In genomic region chr1:133917456-133918087, GRCm38 (mm10) we compare ENCODE assay signal across 9 mouse cellular contexts. TPM values are rescaled to one million over a fixed set of nuclear protein-coding genes. Genes with fewer than 3 reads are reported as not detected.
DNase-seq lines count a peak whose midpoint lies in the region; ATAC-seq and TF ChIP-seq lines count a peak whose summit lies in the region.
"Had no signal": no experiment of that assay in that cellular context is flagged by ENCODE, and none has a peak within 500 bp of the region (broad histone marks: within the 10 kb centered on the region; RNA-seq: fewer than 3 reads in every experiment).

No protein-coding gene starts in this region.

- H3K27me3 ChIP-seq in embryonic facial prominence, embryonic 11.5 days (ENCODE audit: control insufficient read depth, insufficient read depth, low read length) = no peaks in the 10 kb centered on the region
- H3K27me3 ChIP-seq in limb, embryonic 14.5 days (ENCODE audit: control insufficient read depth, insufficient read depth, low read length) = no peaks in the 10 kb centered on the region
- H3K27me3 ChIP-seq in stomach, embryonic 14.5 days (ENCODE audit: control insufficient read depth, insufficient read depth, low read length) = no peaks in the 10 kb centered on the region

- no peak overlapping the region for H3K27ac ChIP-seq in embryonic facial prominence, embryonic 11.5 days (replicated peaks; ENCODE audit: low read depth, low read length)
- H3K27ac ChIP-seq in limb, embryonic 14.5 days (replicated peaks; ENCODE audit: low read depth, low read length) = no peak overlapping the region
- peak overlapping the region; percentile 44; the same call in 1 of the 2 replicates for H3K27ac ChIP-seq in stomach, embryonic 14.5 days (ENCODE audit: low read length)

- H3K9ac ChIP-seq in embryonic facial prominence, embryonic 11.5 days (replicated peaks; ENCODE audit: low read length) = no peak overlapping the region
- no peak overlapping the region for H3K9ac ChIP-seq in limb, embryonic 14.5 days (ENCODE audit: low read depth, low read length, severe bottlenecking)
- H3K9ac ChIP-seq in stomach, embryonic 14.5 days (replicated peaks; ENCODE audit: low read depth, low read length) = no peak overlapping the region

- H3K36me3 ChIP-seq in embryonic facial prominence, embryonic 11.5 days (replicated peaks; ENCODE audit: control insufficient read depth, insufficient read depth, low read depth, low read length) = no peaks in the 10 kb centered on the region
- H3K36me3 ChIP-seq in limb, embryonic 14.5 days (ENCODE audit: control insufficient read depth, insufficient read depth, low read length) = no peaks in the 10 kb centered on the region
- H3K36me3 ChIP-seq in stomach, embryonic 14.5 days (ENCODE audit: control insufficient read depth, insufficient read depth, low read length) = no peaks in the 10 kb centered on the region

- intact Hi-C loops in heart, postnatal 36 days (cut with DNase I) = no loop called here

- peak overlapping the region; percentile 7; the same call in 1 of the 2 replicates for H3K4me2 ChIP-seq in embryonic facial prominence, embryonic 11.5 days (ENCODE audit: low read depth, low read length)
- peak overlapping the region; percentile 20 for H3K4me2 ChIP-seq in limb, embryonic 14.5 days (replicated peaks; ENCODE audit: low read depth, low read length, severe bottlenecking)
- no peak overlapping the region for H3K4me2 ChIP-seq in stomach, embryonic 14.5 days (replicated peaks; ENCODE audit: low read depth, low read length)

- peak; percentile 17 for DNase-seq in embryo, embryonic 10 days (ENCODE audit: low spot score)
- no peak for DNase-seq in embryo, embryonic 11 days
- peak; percentile 35 for DNase-seq in embryonic facial prominence, embryonic 11.5 days (ENCODE audit: low spot score)
- peak; percentile 67 to 80 for DNase-seq in heart, postnatal 36 days
- no peak for DNase-seq in limb, embryonic 14.5 days (ENCODE audit: low spot score)
- DNase-seq in cerebellum, postnatal 36 days = no peak
- DNase-seq in layer of hippocampus, adult 8-10 months (ENCODE audit: low spot score in 2 of 2) = no peak

- peaks cover 4% of the 10 kb centered on the region for H3K4me1 ChIP-seq in embryonic facial prominence, embryonic 11.5 days (ENCODE audit: control insufficient read depth, insufficient read depth, low read length)
- peaks cover 44% of the 10 kb centered on the region for H3K4me1 ChIP-seq in limb, embryonic 14.5 days (ENCODE audit: control insufficient read depth, insufficient read depth, low read length)
- peaks cover 41% of the 10 kb centered on the region for H3K4me1 ChIP-seq in stomach, embryonic 14.5 days (ENCODE audit: control insufficient read depth, insufficient read depth, low read length)

- H3K4me3 ChIP-seq in embryonic facial prominence, embryonic 11.5 days (ENCODE audit: low read depth, low read length) = no peak overlapping the region
- no peak overlapping the region for H3K4me3 ChIP-seq in limb, embryonic 14.5 days (replicated peaks; ENCODE audit: low read length)
- no peak overlapping the region for H3K4me3 ChIP-seq in stomach, embryonic 14.5 days (ENCODE audit: low read depth, low read length)
- H3K4me3 ChIP-seq: myocyte had no signal

- TF ChIP-seq POLR2A in limb, embryonic 14.5 days (IDR thresholded peaks at IDR 0.05; ENCODE audit: borderline replicate concordance, extremely low read depth, insufficient read depth, insufficient read length) = no peak

- WGBS in embryonic facial prominence, embryonic 11.5 days = 24% methylated on average over 11 of the region's 11 CpGs
- WGBS in limb, embryonic 14.5 days = 32% methylated on average over 11 of the region's 11 CpGs
- whole genome bisulfite sequencing in stomach, embryonic 14.5 days = 37% methylated on average over 11 of the region's 11 CpGs

- no peak; the same call in 1 of the 2 replicates for ATAC-seq in embryonic facial prominence, embryonic 11.5 days (replicated peaks; ENCODE audit: insufficient number of reproducible peaks, low FRiP score, low TSS enrichment, low read depth)
- ATAC-seq in limb, embryonic 14.5 days (ENCODE audit: low FRiP score, low read depth) = no peak
- no peak for ATAC-seq in stomach, embryonic 14.5 days (ENCODE audit: insufficient number of reproducible peaks, insufficient read depth, low FRiP score, low read depth)

- no peaks in the 10 kb centered on the region for H3K9me3 ChIP-seq in embryonic facial prominence, embryonic 11.5 days (replicated peaks; ENCODE audit: control insufficient read depth, low read length)
- H3K9me3 ChIP-seq in limb, embryonic 14.5 days (ENCODE audit: control insufficient read depth, low read length) = no peaks in the 10 kb centered on the region
- H3K9me3 ChIP-seq in stomach, embryonic 14.5 days (ENCODE audit: control insufficient read depth, low read depth, low read length) = no peaks in the 10 kb centered on the region

RNA-seq across cellular contexts. Expression of gene Prelp, which starts 3.6 kb away (rescaled TPM):
- 1.1 and 1.2 TPM in 2 replicates for polyA plus RNA-seq in embryonic facial prominence, embryonic 11.5 days (2014; fragmentation: Nextera tagmentation; extraction: Ambion mirVana)
- 10 to 100 TPM; 30.9 to 32.5 TPM for total RNA-seq in heart, postnatal 36 days (2021)
- polyA plus RNA-seq in limb, embryonic 14.5 days (2012; rRNA removed) = 24.5 and 30.3 TPM in 2 replicates
- polyA plus RNA-seq in limb, embryonic 14.5 days (2014; fragmentation: Nextera tagmentation; extraction: Ambion mirVana) = 13.9 TPM in 2 replicates
- 0.91 and 1.6 TPM in 2 replicates for polyA plus RNA-seq in stomach, embryonic 14.5 days (2014; fragmentation: Nextera tagmentation; extraction: Ambion mirVana)
- total RNA-seq in layer of hippocampus, adult 8-10 months (2022) = 10 to 100 TPM; 18.3 to 22.9 (median 20.2) TPM

RNA-seq across cellular contexts. Expression of gene Optc, which starts 9.8 kb away (rescaled TPM):
- polyA plus RNA-seq in embryonic facial prominence, embryonic 11.5 days (2014; fragmentation: Nextera tagmentation; extraction: Ambion mirVana) = 0.59 and 0.88 TPM in 2 replicates
- under 1 TPM; 0.42 to 0.65 TPM for total RNA-seq in heart, postnatal 36 days (2021)
- polyA plus RNA-seq in limb, embryonic 14.5 days (2012; rRNA removed) = 2.4 and 3.7 TPM in 2 replicates
- polyA plus RNA-seq in limb, embryonic 14.5 days (2014; fragmentation: Nextera tagmentation; extraction: Ambion mirVana) = 1.0 and 1.1 TPM in 2 replicates
- polyA plus RNA-seq in stomach, embryonic 14.5 days (2014; fragmentation: Nextera tagmentation; extraction: Ambion mirVana) = 1.8 and 2.1 TPM in 2 replicates
- total RNA-seq in layer of hippocampus, adult 8-10 months (2022) = under 1 TPM; 0.21 to 0.67 (median 0.53) TPM

Comparison
In these comparisons a context has a peak if more than half of its experiments do, and no peak if none do; other contexts are left out.
1. DNase-seq: peak in embryo, embryonic 10 days (single experiment), embryonic facial prominence, embryonic 11.5 days (single experiment) and heart, postnatal 36 days (2 of 2); none in embryo, embryonic 11 days (single experiment), limb, embryonic 14.5 days (single experiment), cerebellum, postnatal 36 days (0 of 2) and layer of hippocampus, adult 8-10 months (0 of 2).